Mouse (Mus musculus) embryonic facial prominence, embryonic 12.5 days (tissue): ENCODE results near the gene Erbb4. TPM values are rescaled to one million over a fixed set of nuclear protein-coding genes. Genes with fewer than 3 reads are reported as not detected.
"Not testable (repeated sequence)": the region's sequence is repeated elsewhere in the genome, so short reads cannot be mapped to it uniquely, and the experiment has no call there.

Experiments used
- ATAC-seq: fragments of 200-750 bp; cut with Nextera tagmentation; 2 replicates; pipeline ENCODE4 v1.8.0; 2017; ENCODE audit not compliant: insufficient number of reproducible peaks, insufficient read depth, low FRiP score, low TSS enrichment
- H3K27ac ChIP-seq: fragments of 300-500 bp; sonication (generic); 2 replicates; pipeline ENCODE4 v1.5.1; 2016; ENCODE audit warnings: mild to moderate bottlenecking
- H3K27me3 ChIP-seq: fragments of 300-500 bp; sonication (generic); 2 replicates; pipeline ENCODE4 v1.6.1; 2016; ENCODE audit warnings: mild to moderate bottlenecking, moderate library complexity
- H3K36me3 ChIP-seq: fragments of 300-500 bp; sonication (generic); 2 replicates; pipeline ENCODE4 v1.6.1; 2016; ENCODE audit warnings: mild to moderate bottlenecking
- H3K4me1 ChIP-seq: fragments of 300-500 bp; sonication (generic); 2 replicates; pipeline ENCODE4 v1.6.1; 2016
- H3K4me2 ChIP-seq: fragments of 300-500 bp; sonication (generic); replicated peaks from 2 replicates; pipeline ENCODE4 v1.6.1; 2016; ENCODE audit warnings: mild to moderate bottlenecking, moderate library complexity
- H3K4me3 ChIP-seq: fragments of 300-500 bp; sonication (generic); 2 replicates; pipeline ENCODE4 v1.5.1; 2016; ENCODE audit warnings: mild to moderate bottlenecking
- H3K9ac ChIP-seq: fragments of 300-500 bp; sonication (generic); 2 replicates; pipeline ENCODE4 v1.6.1; 2016; ENCODE audit warnings: mild to moderate bottlenecking, moderate library complexity
- H3K9me3 ChIP-seq: fragments of 300-500 bp; sonication (generic); 2 replicates; pipeline ENCODE4 v1.6.1; 2016; ENCODE audit warnings: mild to moderate bottlenecking, moderate library complexity
- WGBS: fragments of 180-500 bp; shearing (Covaris S2); methylation state at CpG from one replicate; pipeline ENCODE4 v1.1.7; 2016; 5-methylcytosine and 5-hydroxymethylcytosine counted together
- polyA plus RNA-seq: library from polyadenylated mRNA; unstranded; fragments of >200 nt; fragmentation: Nextera tagmentation; extraction: Ambion mirVana; gene quantifications from 2 replicates; pipeline ENCODE4 v1.2.1, GENCODE M21; 2016

Erbb4 gene
- polyA plus RNA-seq, 1 experiment from 2014 or later, result 1.3 TPM

- Histone ChIP-seq H3K9me3 (no peaks in the 10 kb centered on the region), H3K27ac (no peak overlapping the region), H3K36me3 (no peaks in the 10 kb centered on the region), H3K4me2 (no peak overlapping the region), H3K4me1 (no peaks in the 10 kb centered on the region), H3K9ac (no peak overlapping the region), H3K4me3 (no peak overlapping the region), H3K27me3 (no peaks in the 10 kb centered on the region)
- no peak for ATAC-seq
Measured at GRCm38 (mm10) chr1:68832101-68832500, 275.8 kb downstream of the Erbb4 start.

GRCm38 (mm10) chr1:68831575-68831974 lies 276.3 kb downstream of the Erbb4 start:
- Histone ChIP-seq H3K27ac (no peak overlapping the region), H3K4me1 (no peaks in the 10 kb centered on the region), H3K27me3 (no peaks in the 10 kb centered on the region), H3K9ac (no peak overlapping the region), H3K4me2 (no peak overlapping the region), H3K4me3 (no peak overlapping the region), H3K9me3 (no peaks in the 10 kb centered on the region), H3K36me3 (no peaks in the 10 kb centered on the region)
- 72% methylated on average over 1 of the region's 1 CpGs for WGBS
- ATAC-seq, result no peak

- Histone ChIP-seq H3K27me3 (no peaks in the 10 kb centered on the region), H3K9me3 (no peaks in the 10 kb centered on the region), H3K4me1 (no peaks in the 10 kb centered on the region), H3K36me3 (no peaks in the 10 kb centered on the region), H3K4me2 (no peak overlapping the region), H3K9ac (no peak overlapping the region), H3K27ac (no peak overlapping the region), H3K4me3 (no peak overlapping the region)
- ATAC-seq, result no peak
- WGBS, result 80% methylated on average over 2 of the region's 2 CpGs
Measured at GRCm38 (mm10) chr1:68830501-68831239, 277.2 kb downstream of the Erbb4 start.

GRCm38 (mm10) chr1:68823116-68823644 lies 284.7 kb downstream of the Erbb4 start:
- ATAC-seq, result no peak
- H3K36me3 ChIP-seq, result no peaks in the 10 kb centered on the region
- no peak overlapping the region for H3K4me2 ChIP-seq
- no peaks in the 10 kb centered on the region for H3K4me1 ChIP-seq
- H3K4me3 ChIP-seq, result no peak overlapping the region
- 78% methylated on average over 2 of the region's 2 CpGs for WGBS
- no peak overlapping the region for H3K27ac ChIP-seq
- no peaks in the 10 kb centered on the region for H3K9me3 ChIP-seq
- H3K9ac ChIP-seq, result no peak overlapping the region
- no peaks in the 10 kb centered on the region for H3K27me3 ChIP-seq

GRCm38 (mm10) chr1:68806711-68807110 lies 301.1 kb downstream of the Erbb4 start:
- no peak for ATAC-seq
- Histone ChIP-seq H3K4me3 (no peak overlapping the region), H3K27ac (no peak overlapping the region), H3K27me3 (no peaks in the 10 kb centered on the region), H3K4me1 (no peaks in the 10 kb centered on the region), H3K36me3 (no peaks in the 10 kb centered on the region), H3K4me2 (no peak overlapping the region), H3K9me3 (no peaks in the 10 kb centered on the region), H3K9ac (no peak overlapping the region)
- WGBS, result 61% methylated on average over 2 of the region's 2 CpGs

- no peaks in the 10 kb centered on the region for H3K9me3 ChIP-seq
- H3K4me3 ChIP-seq, result no peak overlapping the region
- no peak for ATAC-seq
- 18% methylated on average over 4 of the region's 4 CpGs for WGBS
- no peaks in the 10 kb centered on the region for H3K4me1 ChIP-seq
- no peaks in the 10 kb centered on the region for H3K36me3 ChIP-seq
- H3K27me3 ChIP-seq, result no peaks in the 10 kb centered on the region
- H3K27ac ChIP-seq, result no peak overlapping the region
- H3K4me2 ChIP-seq, result no peak overlapping the region
- H3K9ac ChIP-seq, result no peak overlapping the region
Measured at GRCm38 (mm10) chr1:68787409-68788015, 320.3 kb downstream of the Erbb4 start.

- no peak for ATAC-seq
- Histone ChIP-seq H3K27me3 (no peaks in the 10 kb centered on the region), H3K36me3 (no peaks in the 10 kb centered on the region), H3K4me2 (no peak overlapping the region), H3K9ac (no peak overlapping the region), H3K9me3 (no peaks in the 10 kb centered on the region), H3K27ac (no peak overlapping the region), H3K4me1 (no peaks in the 10 kb centered on the region), H3K4me3 (no peak overlapping the region)
- 26% methylated on average over 2 of the region's 2 CpGs for WGBS
Measured at GRCm38 (mm10) chr1:68780653-68781052, 327.2 kb downstream of the Erbb4 start.

- Histone ChIP-seq H3K27me3 (no peaks in the 10 kb centered on the region), H3K9ac (no peak overlapping the region), H3K4me2 (no peak overlapping the region), H3K9me3 (no peaks in the 10 kb centered on the region), H3K4me3 (no peak overlapping the region), H3K4me1 (no peaks in the 10 kb centered on the region), H3K36me3 (no peaks in the 10 kb centered on the region), H3K27ac (no peak overlapping the region)
- WGBS, result 86% methylated on average over 1 of the region's 1 CpGs
- ATAC-seq, result no peak
Measured at GRCm38 (mm10) chr1:68780032-68780431, 327.8 kb downstream of the Erbb4 start.

- H3K9ac ChIP-seq, H3K4me2 ChIP-seq, H3K36me3 ChIP-seq, H3K9me3 ChIP-seq, H3K27me3 ChIP-seq, ATAC-seq, H3K4me1 ChIP-seq, H3K4me3 ChIP-seq, H3K27ac ChIP-seq: not testable (repeated sequence)
Measured at GRCm38 (mm10) chr1:68766095-68766494, 341.8 kb downstream of the Erbb4 start.

- H3K9me3 ChIP-seq, result no peaks in the 10 kb centered on the region
- no peak for ATAC-seq
- no peak overlapping the region for H3K4me3 ChIP-seq
- H3K27me3 ChIP-seq, result no peaks in the 10 kb centered on the region
- 85% methylated on average over 5 of the region's 5 CpGs for WGBS
- no peak overlapping the region for H3K27ac ChIP-seq
- no peaks in the 10 kb centered on the region for H3K4me1 ChIP-seq
- H3K4me2 ChIP-seq, result no peak overlapping the region
- no peaks in the 10 kb centered on the region for H3K36me3 ChIP-seq
- no peak overlapping the region for H3K9ac ChIP-seq
Measured at GRCm38 (mm10) chr1:68762456-68762855, 345.4 kb downstream of the Erbb4 start.

GRCm38 (mm10) chr1:68748976-68749375 lies 358.9 kb downstream of the Erbb4 start:
- no peak for ATAC-seq
- H3K27ac ChIP-seq, result no peak overlapping the region

GRCm38 (mm10) chr1:68681478-68681877 lies 426.4 kb downstream of the Erbb4 start:
- no peaks in the 10 kb centered on the region for H3K9me3 ChIP-seq
- H3K9ac ChIP-seq, result no peak overlapping the region
- ATAC-seq, result no peak
- H3K27ac ChIP-seq, result no peak overlapping the region
- no peaks in the 10 kb centered on the region for H3K27me3 ChIP-seq
- no peak overlapping the region for H3K4me2 ChIP-seq
- no peaks in the 10 kb centered on the region for H3K36me3 ChIP-seq
- no peaks in the 10 kb centered on the region for H3K4me1 ChIP-seq
- H3K4me3 ChIP-seq, result no peak overlapping the region

More at GRCm38 (mm10) chr1:68748976-68749375, 358.9 kb downstream of the Erbb4 start:
- Histone ChIP-seq H3K4me2 (no peak overlapping the region), H3K36me3 (no peaks in the 10 kb centered on the region), H3K9me3 (no peaks in the 10 kb centered on the region), H3K9ac (no peak overlapping the region), H3K4me1 (no peaks in the 10 kb centered on the region), H3K27me3 (no peaks in the 10 kb centered on the region), H3K4me3 (no peak overlapping the region)
- 32% methylated on average over 1 of the region's 1 CpGs for WGBS
